Mouse (Mus musculus) right cerebral cortex, postnatal 4 days (tissue): ENCODE results near the gene Cecr2.
"Not testable (repeated sequence)": the region's sequence is repeated elsewhere in the genome, so short reads cannot be mapped to it uniquely, and the experiment has no call there.

Experiments used
- DNase-seq: peaks from one replicate; pipeline ENCODE4 v3.0.0-alpha.2; 2022

The Cecr2 gene

DNA sequence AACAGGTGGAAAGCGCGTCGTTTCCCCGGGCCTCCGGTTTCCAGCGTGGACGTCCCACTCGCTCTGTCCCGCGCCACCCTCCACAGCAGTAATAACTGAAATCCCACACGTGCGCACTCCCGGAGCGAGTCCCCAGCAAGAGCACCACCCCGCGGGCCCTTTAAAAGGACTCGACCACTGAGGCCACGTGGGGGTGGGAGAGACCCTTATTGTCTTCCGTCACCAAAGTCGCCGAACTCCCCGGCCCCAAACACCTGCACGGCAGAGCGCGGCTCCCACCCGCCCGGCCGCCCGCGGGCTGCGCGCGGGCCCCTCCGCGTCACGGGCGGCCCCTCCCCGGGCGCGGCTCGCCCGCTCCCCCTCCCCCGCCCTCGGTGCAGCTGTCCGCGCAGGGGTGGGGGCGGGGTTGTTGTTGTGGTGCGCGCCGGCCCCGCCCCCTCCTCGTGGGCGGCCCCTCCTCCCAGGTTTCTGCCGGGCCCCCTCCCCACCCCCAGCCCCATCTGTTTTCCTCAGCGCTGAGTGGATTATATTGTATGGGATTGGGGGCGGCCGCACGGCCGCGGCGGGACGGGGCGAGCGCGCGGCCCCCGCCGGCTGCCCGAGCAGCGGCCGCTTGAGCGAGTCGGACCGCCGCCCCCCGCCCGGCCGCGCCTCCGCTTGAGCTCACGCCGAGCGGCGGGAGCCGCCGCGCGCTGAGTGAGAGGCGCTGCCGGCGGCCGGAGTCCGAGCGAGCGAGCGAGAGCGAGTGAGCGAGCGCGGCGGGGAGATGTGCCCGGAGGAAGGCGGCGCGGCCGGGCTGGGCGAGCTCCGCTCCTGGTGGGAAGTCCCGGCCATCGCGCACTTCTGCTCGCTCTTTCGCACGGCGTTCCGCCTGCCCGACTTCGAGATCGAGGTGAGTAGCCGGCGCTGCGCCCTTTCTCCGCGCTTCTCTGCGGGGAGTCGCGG lies at the start of gene Cecr2:
Gene Cecr2, plus strand, starts transcription at position 554 of the 945 bp plus-strand sequence.
- DNase-seq: peak; percentile 82

DNA sequence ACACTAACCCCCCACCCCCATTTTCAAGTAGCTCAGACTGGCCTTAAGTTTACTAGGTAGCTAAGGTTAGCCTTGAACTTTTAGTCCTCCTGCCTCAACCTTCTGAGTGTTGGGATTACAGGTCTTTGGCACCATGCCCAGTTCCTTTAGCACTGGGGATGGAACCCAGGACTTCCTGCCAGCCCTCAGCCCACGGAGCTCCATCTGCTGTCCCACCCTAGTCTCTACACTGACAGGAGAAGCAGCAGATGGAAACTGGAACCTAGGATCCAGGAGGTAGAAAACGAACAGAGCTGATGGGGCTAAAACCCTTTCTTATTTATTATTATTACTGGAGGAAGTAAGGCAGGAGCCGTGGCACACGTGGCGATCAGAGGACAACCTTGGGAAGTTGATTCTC lies 48.6 kb upstream of the Cecr2 start:
- DNase-seq: no peak

- DNase-seq: no peak
Measured at GRCm38 (mm10) chr6:120618518-120619402, 47.4 kb upstream of the Cecr2 start.

GRCm38 (mm10) chr6:120620193-120620592 lies 46.0 kb upstream of the Cecr2 start:
- DNase-seq: no peak

GRCm38 (mm10) chr6:120625081-120625480 lies 41.1 kb upstream of the Cecr2 start:
- DNase-seq: no peak

DNA sequence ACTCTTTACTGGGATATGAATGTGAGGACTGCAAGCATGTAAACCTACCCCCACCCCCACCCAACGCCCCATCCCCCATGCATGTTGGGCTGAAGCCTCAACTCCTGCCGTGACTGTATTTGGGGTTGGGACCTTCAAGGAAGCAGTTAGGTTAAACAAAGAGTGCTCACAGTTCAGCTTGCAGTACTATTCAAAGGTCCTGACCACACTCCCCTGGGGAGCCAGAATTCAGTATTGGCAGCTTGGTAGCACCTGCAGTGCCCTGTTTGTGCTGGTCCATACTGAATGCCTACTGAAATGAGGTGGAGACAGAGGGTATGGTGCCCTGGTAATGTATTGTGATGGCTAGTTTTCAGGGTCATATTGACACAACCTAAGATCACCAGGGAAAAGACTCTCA lies 39.1 kb upstream of the Cecr2 start:
- no peak for DNase-seq

GRCm38 (mm10) chr6:120628963-120629362 lies 37.2 kb upstream of the Cecr2 start:
- no peak for DNase-seq

GRCm38 (mm10) chr6:120635391-120636028 lies 30.7 kb upstream of the Cecr2 start:
- DNase-seq: no peak

GRCm38 (mm10) chr6:120639547-120639946 lies 26.6 kb upstream of the Cecr2 start:
- DNase-seq: no peak

- DNase-seq: no peak
Measured at GRCm38 (mm10) chr6:120641866-120642378, 24.2 kb upstream of the Cecr2 start.

- DNase-seq: no peak
Measured at GRCm38 (mm10) chr6:120643776-120644175, 22.4 kb upstream of the Cecr2 start.

- DNase-seq: no peak
Measured at GRCm38 (mm10) chr6:120644346-120645299, 21.5 kb upstream of the Cecr2 start.

DNA sequence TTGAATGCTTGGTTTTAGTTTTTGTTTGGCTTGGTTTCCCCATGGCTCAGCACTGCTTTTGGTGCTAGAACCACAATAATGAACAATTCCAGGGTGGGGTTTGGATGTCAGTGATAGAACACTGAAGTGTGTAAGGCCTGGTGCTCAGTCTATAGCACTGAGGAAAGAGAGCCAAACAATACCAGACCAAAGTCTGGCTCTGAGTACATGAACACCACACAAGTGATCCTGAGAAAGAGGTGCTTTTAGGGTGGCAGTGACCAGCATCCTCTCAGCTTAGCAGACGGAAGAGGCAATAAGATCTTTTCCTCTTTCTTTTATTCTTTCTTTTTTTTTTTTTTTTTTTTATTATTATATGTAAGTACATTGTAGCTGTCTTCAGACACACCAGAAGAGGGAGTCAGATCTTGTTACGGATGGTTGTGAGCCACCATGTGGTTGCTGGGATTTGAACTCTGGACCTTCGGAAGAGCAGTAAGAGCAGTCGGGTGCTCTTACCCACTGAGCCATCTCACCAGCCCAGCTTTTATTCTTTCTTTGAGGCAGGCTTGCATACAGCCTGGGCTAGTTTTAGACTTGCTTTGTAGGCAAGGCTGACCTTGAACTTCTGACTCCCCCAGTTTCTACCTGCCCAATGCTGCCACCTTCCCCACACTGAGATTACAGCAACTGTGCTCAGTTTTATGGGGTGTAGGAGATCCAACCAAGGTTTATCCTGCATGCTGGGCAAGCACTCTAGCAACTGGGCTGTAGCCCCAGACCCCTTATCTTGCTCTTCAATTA lies 18.7 kb upstream of the Cecr2 start:
- not testable (repeated sequence) for DNase-seq

DNA sequence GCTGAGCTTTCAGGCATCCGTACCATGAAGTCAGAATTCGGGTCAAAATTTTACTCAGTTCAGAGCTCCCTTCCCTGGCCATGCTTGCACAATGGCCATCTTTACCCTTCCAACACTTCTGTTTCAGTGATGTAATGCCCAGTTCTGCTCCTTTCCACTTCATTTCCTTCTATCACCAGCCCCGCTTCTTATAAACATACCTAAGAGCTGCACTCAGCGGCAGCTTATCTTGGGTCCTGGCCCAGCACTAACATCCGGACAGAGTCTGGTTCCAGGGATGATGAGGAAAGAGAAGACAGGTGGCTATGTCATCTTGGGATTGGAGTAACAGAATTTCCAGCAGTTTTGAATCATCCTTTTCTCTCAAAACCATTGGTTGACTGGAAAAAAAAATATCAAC lies 18.0 kb upstream of the Cecr2 start:
- DNase-seq: no peak

- DNase-seq: no peak
Measured at GRCm38 (mm10) chr6:120652666-120653065, 13.5 kb upstream of the Cecr2 start.

DNA sequence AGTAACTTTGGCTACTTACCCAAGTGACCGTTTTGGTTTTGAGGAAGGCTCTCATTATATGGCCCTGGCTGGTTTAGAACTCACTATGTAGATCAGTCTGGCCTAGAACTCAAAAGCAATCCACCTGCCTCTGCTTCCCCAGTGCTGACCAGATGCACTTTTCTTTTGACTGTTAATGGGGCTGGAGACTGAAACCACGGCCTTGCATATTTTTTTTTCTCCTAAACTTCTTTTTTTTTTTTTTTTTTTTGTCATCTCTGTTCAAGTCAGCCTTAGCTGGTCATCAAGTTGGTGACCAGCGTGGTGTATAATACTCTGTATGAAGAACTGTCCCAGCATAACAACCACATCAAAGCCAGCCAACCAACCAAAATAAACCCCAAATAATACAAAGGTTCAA lies 10.5 kb upstream of the Cecr2 start:
- DNase-seq: no peak

DNA sequence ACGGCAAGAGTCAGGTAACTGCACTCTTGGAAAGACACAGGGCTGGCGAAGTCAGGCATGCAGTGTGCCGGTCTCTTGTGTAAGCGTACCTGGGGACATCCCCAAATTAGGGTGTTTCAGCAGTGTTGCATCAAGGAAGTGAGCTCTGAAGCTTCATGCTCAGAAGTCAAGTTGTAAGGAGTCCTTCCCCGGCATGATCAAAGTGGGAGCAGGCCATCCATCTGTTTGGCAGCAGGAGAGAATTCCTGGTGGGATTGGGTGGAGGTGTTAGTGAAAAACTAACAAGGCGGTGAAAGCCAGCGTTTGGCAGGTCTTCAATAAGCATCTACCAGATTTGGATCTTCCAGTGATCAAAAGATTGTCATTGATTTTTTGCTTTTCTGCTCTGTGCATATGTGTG lies 7.3 kb upstream of the Cecr2 start:
- DNase-seq: no peak

GRCm38 (mm10) chr6:120665415-120665815 lies 754 bp upstream of the Cecr2 start:
- DNase-seq: peak; percentile 23

DNA sequence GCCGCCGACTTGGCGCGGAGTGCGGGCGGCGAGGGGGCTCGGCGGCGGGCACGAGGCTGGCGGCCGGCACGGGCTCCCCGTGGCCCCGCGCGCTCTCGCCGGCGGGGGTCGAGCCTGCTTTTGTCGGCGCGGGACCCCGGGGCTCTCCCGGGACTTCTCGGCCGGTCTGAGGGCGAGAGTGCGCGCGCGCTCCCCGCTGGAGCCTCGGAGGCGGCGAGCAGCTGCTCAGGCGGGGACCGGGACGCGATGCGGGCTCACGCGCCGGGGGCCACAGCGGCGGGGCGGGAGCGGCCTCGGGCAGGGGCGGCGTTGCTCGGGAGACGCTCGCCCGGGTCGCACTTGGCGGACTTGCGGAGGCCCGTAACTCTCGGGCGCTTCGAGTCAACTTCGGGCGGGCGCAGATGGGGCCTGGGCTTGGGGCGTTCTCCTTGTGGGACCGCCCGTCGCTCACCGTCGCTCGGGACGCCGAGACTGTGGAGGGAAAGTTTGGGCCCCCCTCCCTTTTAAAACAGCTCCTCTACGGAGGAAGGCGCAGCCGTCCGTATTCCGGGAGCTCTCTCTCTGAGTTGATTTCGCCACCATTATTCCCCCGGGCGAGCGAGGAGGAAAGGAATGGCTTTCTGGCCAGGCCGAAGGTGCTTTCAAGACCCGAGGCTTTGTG lies 722 bp downstream of the Cecr2 start:
- peak; percentile 36 for DNase-seq

GRCm38 (mm10) chr6:120667422-120667781 lies 1.2 kb downstream of the Cecr2 start:
- no peak for DNase-seq
